ENCODE assay signal across 8 mouse cellular contexts in the genomic region with DNA sequence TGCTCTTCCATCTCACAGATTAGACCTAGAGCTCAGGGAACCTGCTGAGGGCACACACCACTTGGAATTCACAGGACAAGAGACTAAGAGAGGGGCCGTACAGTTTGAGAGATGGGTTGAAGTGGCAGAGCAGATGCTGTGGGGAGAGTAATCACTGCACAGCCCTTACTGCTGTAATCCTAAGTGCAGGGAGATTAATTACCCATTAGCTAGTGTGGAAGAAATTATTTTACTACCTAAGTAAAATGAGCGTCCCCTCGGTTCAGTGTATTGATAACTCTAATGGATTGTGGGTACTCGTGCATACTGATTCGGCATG.
"Had no signal": no experiment of that assay in that cellular context is flagged by ENCODE, and none has a peak within 500 bp of the region (broad histone marks: within the 10 kb centered on the region; RNA-seq: fewer than 3 reads in every experiment).

No protein-coding gene starts in this region.

- H3K4me2 ChIP-seq: limb, embryonic 15.5 days; liver, embryonic 11.5 days; lung, embryonic 14.5 days; midbrain, embryonic 12.5 days had no signal

- H3K9ac ChIP-seq: limb, embryonic 15.5 days; liver, embryonic 14.5 days; liver, postnatal 0 days; lung, embryonic 14.5 days; midbrain, embryonic 12.5 days had no signal

- H3K4me3 ChIP-seq: layer of hippocampus, adult 2 months; limb, embryonic 15.5 days; midbrain, embryonic 12.5 days had no signal

- H3K9me3 ChIP-seq: limb, embryonic 15.5 days; midbrain, embryonic 12.5 days had no signal

- H3K27ac ChIP-seq: layer of hippocampus, adult 2 months; limb, embryonic 15.5 days; liver, embryonic 14.5 days; macrophage; midbrain, embryonic 12.5 days had no signal

- H3K27me3 ChIP-seq: limb, embryonic 15.5 days; midbrain, embryonic 12.5 days had no signal
